Mouse (Mus musculus) intestine, embryonic 16.5 days (tissue): ENCODE results near the gene Racgap1. TPM values are rescaled to one million over a fixed set of nuclear protein-coding genes. Genes with fewer than 3 reads are reported as not detected.
A peak's percentile ranks its signal among the peaks of the same experiment; 100 is the strongest.

Experiments used
- ATAC-seq: fragments of 200-750 bp; cut with Nextera tagmentation; 2 replicates; pipeline ENCODE4 v1.8.0; 2017; ENCODE audit warnings: moderate TSS enrichment, moderate library complexity
- H3K27ac ChIP-seq: fragments of 300-500 bp; sonication (generic); 2 replicates; pipeline ENCODE4 v1.5.1; 2014; ENCODE audit warnings: mild to moderate bottlenecking, low read length
- H3K27me3 ChIP-seq: fragments of 300-500 bp; sonication (generic); replicated peaks from 2 replicates; pipeline ENCODE4 v1.6.1; 2014; ENCODE audit warnings: low read length, control low read depth, mixed read lengths; ENCODE audit not compliant: control insufficient read depth, insufficient read depth
- H3K36me3 ChIP-seq: fragments of 300-500 bp; sonication (generic); 2 replicates; pipeline ENCODE4 v1.6.1; 2014; ENCODE audit warnings: low read length, control low read depth; ENCODE audit not compliant: control insufficient read depth, insufficient read depth
- H3K4me1 ChIP-seq: fragments of 300-500 bp; sonication (generic); 2 replicates; pipeline ENCODE4 v1.6.1; 2014; ENCODE audit warnings: low read length, control low read depth, mixed read lengths; ENCODE audit not compliant: control insufficient read depth, insufficient read depth
- H3K4me2 ChIP-seq: fragments of 300-500 bp; sonication (generic); 2 replicates; pipeline ENCODE4 v1.6.1; 2014; ENCODE audit warnings: low read depth, low read length, control low read depth
- H3K4me3 ChIP-seq: fragments of 300-500 bp; sonication (generic); 2 replicates; pipeline ENCODE4 v1.5.1; 2014; ENCODE audit warnings: mild to moderate bottlenecking, low read length
- H3K9ac ChIP-seq: fragments of 300-500 bp; sonication (generic); 2 replicates; pipeline ENCODE4 v1.6.1; 2014; ENCODE audit warnings: low read depth, low read length
- H3K9me3 ChIP-seq: fragments of 300-500 bp; sonication (generic); 2 replicates; pipeline ENCODE4 v1.6.1; 2016; ENCODE audit warnings: low read length, control low read depth; ENCODE audit not compliant: control insufficient read depth
- WGBS: fragments of 180-500 bp; shearing (Covaris S2); extraction: QIAGEN DNeasy Blood & Tissue Kit; methylation state at CpG from one replicate; pipeline ENCODE4 v1.1.7; 2014; 5-methylcytosine and 5-hydroxymethylcytosine counted together
- polyA plus RNA-seq: library from polyadenylated mRNA; unstranded; fragments of >200 nt; fragmentation: Nextera tagmentation; extraction: Ambion mirVana; gene quantifications from 2 replicates; pipeline ENCODE4 v1.2.1, GENCODE M21; 2015

Racgap1 gene
- polyA plus RNA-seq, 1 experiment from 2014 or later: 104 TPM

- Histone ChIP-seq H3K27ac (no peak overlapping the region), H3K4me2 (no peak overlapping the region)
- 3% methylated on average over 12 of the region's 12 CpGs for WGBS
Measured at GRCm38 (mm10) chr15:99668881-99669280, 17.4 kb upstream of the Racgap1 start.

GRCm38 (mm10) chr15:99667544-99667943 is 16.1 kb upstream of the Racgap1 start:
- peaks cover 34% of the 10 kb centered on the region for H3K27me3 ChIP-seq
- 94% methylated on average over 2 of the region's 2 CpGs for WGBS
- no peak overlapping the region for H3K4me2 ChIP-seq
- H3K9me3 ChIP-seq: no peaks in the 10 kb centered on the region
- ATAC-seq: no peak
- H3K4me1 ChIP-seq: peaks cover 23% of the 10 kb centered on the region
- no peak overlapping the region for H3K27ac ChIP-seq
- H3K36me3 ChIP-seq: no peaks in the 10 kb centered on the region
- H3K4me3 ChIP-seq: no peak overlapping the region
- H3K9ac ChIP-seq: no peak overlapping the region

More at GRCm38 (mm10) chr15:99668881-99669280, 17.4 kb upstream of the Racgap1 start:
- Histone ChIP-seq H3K4me3 (no peak overlapping the region), H3K4me1 (peaks cover 22% of the 10 kb centered on the region), H3K9me3 (no peaks in the 10 kb centered on the region), H3K27me3 (peaks cover 41% of the 10 kb centered on the region), H3K9ac (no peak overlapping the region), H3K36me3 (no peaks in the 10 kb centered on the region)
- no peak for ATAC-seq

- under 1% methylated on average over 46 of the region's 52 CpGs for WGBS
- H3K36me3 ChIP-seq: no peaks in the 10 kb centered on the region
- H3K27me3 ChIP-seq: peaks cover 14% of the 10 kb centered on the region
- no peaks in the 10 kb centered on the region for H3K9me3 ChIP-seq
- peak overlapping the region; percentile 91 for H3K4me2 ChIP-seq
- ATAC-seq: peak; percentile 91
- peaks cover 13% of the 10 kb centered on the region for H3K4me1 ChIP-seq
- H3K27ac ChIP-seq: peak overlapping the region; percentile 48
- peak overlapping the region; percentile 49 for H3K4me3 ChIP-seq
- peak overlapping the region; percentile 60 for H3K9ac ChIP-seq
Measured at GRCm38 (mm10) chr15:99664600-99665451, 13.4 kb upstream of the Racgap1 start.

- peaks cover 12% of the 10 kb centered on the region for H3K27me3 ChIP-seq
Measured at GRCm38 (mm10) chr15:99663964-99664599, 12.6 kb upstream of the Racgap1 start.

GRCm38 (mm10) chr15:99662371-99662770 is 10.9 kb upstream of the Racgap1 start:
- no peaks in the 10 kb centered on the region for H3K36me3 ChIP-seq
- H3K4me3 ChIP-seq: no peak overlapping the region
- no peak overlapping the region for H3K4me2 ChIP-seq
- H3K9ac ChIP-seq: no peak overlapping the region
- H3K9me3 ChIP-seq: no peaks in the 10 kb centered on the region
- no peak for ATAC-seq
- H3K27ac ChIP-seq: no peak overlapping the region
- peaks cover 12% of the 10 kb centered on the region for H3K27me3 ChIP-seq
- 50% methylated on average over 7 of the region's 7 CpGs for WGBS
- peaks cover 11% of the 10 kb centered on the region for H3K4me1 ChIP-seq

More at GRCm38 (mm10) chr15:99663964-99664599, 12.6 kb upstream of the Racgap1 start:
- peak; percentile 19; the same call in 1 of the 2 replicates for ATAC-seq
- 3% methylated on average over 17 of the region's 17 CpGs for WGBS
- Histone ChIP-seq H3K4me1 (peaks cover 13% of the 10 kb centered on the region), H3K9me3 (no peaks in the 10 kb centered on the region), H3K36me3 (no peaks in the 10 kb centered on the region), H3K4me3 (peak overlapping the region; percentile 49), H3K27ac (peak overlapping the region; percentile 48), H3K9ac (peak overlapping the region; percentile 60), H3K4me2 (peak overlapping the region; percentile 91)

GRCm38 (mm10) chr15:99661121-99661830 is 9.8 kb upstream of the Racgap1 start:
- Histone ChIP-seq H3K9me3 (no peaks in the 10 kb centered on the region), H3K27me3 (peaks cover 10% of the 10 kb centered on the region), H3K36me3 (no peaks in the 10 kb centered on the region), H3K4me1 (peaks cover 11% of the 10 kb centered on the region), H3K4me3 (no peak overlapping the region), H3K9ac (no peak overlapping the region), H3K27ac (no peak overlapping the region), H3K4me2 (no peak overlapping the region)
- ATAC-seq: no peak
- 95% methylated on average over 15 of the region's 15 CpGs for whole genome bisulfite sequencing

- ATAC-seq: no peak
- Histone ChIP-seq H3K4me1 (peaks cover 9% of the 10 kb centered on the region), H3K9ac (no peak overlapping the region), H3K4me3 (no peak overlapping the region), H3K27ac (no peak overlapping the region), H3K27me3 (peaks cover 19% of the 10 kb centered on the region), H3K36me3 (no peaks in the 10 kb centered on the region), H3K9me3 (no peaks in the 10 kb centered on the region), H3K4me2 (no peak overlapping the region)
- WGBS: 56% methylated on average over 2 of the region's 2 CpGs
Measured at GRCm38 (mm10) chr15:99658437-99658836, 7.0 kb upstream of the Racgap1 start.

GRCm38 (mm10) chr15:99655956-99656355 is 4.5 kb upstream of the Racgap1 start:
- Histone ChIP-seq H3K9me3 (no peaks in the 10 kb centered on the region), H3K4me3 (no peak overlapping the region), H3K27me3 (peaks cover 19% of the 10 kb centered on the region), H3K4me2 (no peak overlapping the region), H3K9ac (no peak overlapping the region), H3K27ac (no peak overlapping the region), H3K36me3 (no peaks in the 10 kb centered on the region), H3K4me1 (peaks cover 12% of the 10 kb centered on the region)
- ATAC-seq: no peak
- whole genome bisulfite sequencing: 45% methylated on average over 9 of the region's 9 CpGs

- H3K4me2 ChIP-seq: peak overlapping the region; percentile 35
- peaks cover 19% of the 10 kb centered on the region for H3K27me3 ChIP-seq
- H3K9ac ChIP-seq: no peak overlapping the region
- H3K4me1 ChIP-seq: peaks cover 28% of the 10 kb centered on the region
- 13% methylated on average over 21 of the region's 21 CpGs for WGBS
- 0 out of 2 replicates have a peak overlapping the region, but pooled peaks have one; percentile 3 for H3K4me3 ChIP-seq
- H3K9me3 ChIP-seq: no peaks in the 10 kb centered on the region
- no peak overlapping the region for H3K27ac ChIP-seq
- no peak for ATAC-seq
- H3K36me3 ChIP-seq: no peaks in the 10 kb centered on the region
Measured at GRCm38 (mm10) chr15:99653876-99654275, 2.4 kb upstream of the Racgap1 start.
